Mouse (Mus musculus) CD4-positive, CD25-positive, alpha-beta regulatory T cell, adult 9 weeks (primary cell): ENCODE data around the gene Mmab. TPM values are rescaled to one million over a fixed set of nuclear protein-coding genes. Genes with fewer than 3 reads are reported as not detected.

ENCODE experiments used
- polyA plus RNA-seq: library from polyadenylated mRNA; unstranded; fragments of 100-300 nt; shearing (Covaris generic); gene quantifications from one replicate; pipeline ENCODE4 v1.2.1, GENCODE M21; 2017

Mmab gene
- polyA plus RNA-seq = 12.5 TPM

GRCm38 (mm10) chr5:114443566-114444367 lies at the start of gene Mmab, which contains the start of gene Mvk:
Gene Mmab (minus strand): TSS chr5:114444060.
Gene Mvk (plus strand): TSS chr5:114444269.

Other genes starting within 250 kb of the Mmab start
- gene Foxn4, start 170.3 kb downstream of the Mmab start, polyA plus RNA-seq = not detected
- gene Myo1h, start 154.9 kb downstream of the Mmab start, polyA plus RNA-seq = 7.1 TPM
- 165 TPM for gene Kctd10, start 63.6 kb downstream of the Mmab start, polyA plus RNA-seq
- 45.1 TPM for gene Ube3b, start 63.5 kb downstream of the Mmab start, polyA plus RNA-seq
- gene Mvk, start 209 bp upstream of the Mmab start, polyA plus RNA-seq = 15.1 TPM
- not detected for gene Fam222a, start 124.0 kb upstream of the Mmab start, polyA plus RNA-seq
- 0.50 TPM for gene Trpv4, start 214.4 kb upstream of the Mmab start, polyA plus RNA-seq
- gene Gltp, start 246.9 kb upstream of the Mmab start, polyA plus RNA-seq = 140 TPM